Mouse (Mus musculus) forebrain, embryonic 14.5 days (tissue): ENCODE measurements around the gene Tmub2. TPM values are rescaled to one million over a fixed set of nuclear protein-coding genes. Genes with fewer than 3 reads are reported as not detected.
"Not testable (repeated sequence)": the region's sequence is repeated elsewhere in the genome, so short reads cannot be mapped to it uniquely, and the experiment has no call there.

ENCODE experiments used
- ATAC-seq: fragments of 200-750 bp; cut with Nextera tagmentation; 2 replicates; pipeline ENCODE4 v1.8.0; 2017; ENCODE audit warnings: mild to moderate bottlenecking, moderate library complexity
- DNase-seq: peaks from one replicate; pipeline ENCODE4 v3.0.0-alpha.2; 2015; ENCODE audit warnings: low spot score
- H3K27ac ChIP-seq: fragments of 300-500 bp; sonication (generic); 2 replicates; pipeline ENCODE4 v1.5.1; 2014; ENCODE audit warnings: low read depth, mild to moderate bottlenecking, control low read depth, low read length, moderate library complexity
- H3K27me3 ChIP-seq: fragments of 300-500 bp; sonication (generic); replicated peaks from 2 replicates; pipeline ENCODE4 v1.6.1; 2014; ENCODE audit warnings: low read length, control low read depth, mixed read lengths; ENCODE audit not compliant: control insufficient read depth, insufficient read depth
- H3K36me3 ChIP-seq: fragments of 300-500 bp; sonication (generic); 2 replicates; pipeline ENCODE4 v1.6.1; 2014; ENCODE audit warnings: low read length, control low read depth; ENCODE audit not compliant: control insufficient read depth, insufficient read depth
- H3K4me1 ChIP-seq: fragments of 300-500 bp; sonication (generic); 2 replicates; pipeline ENCODE4 v1.6.1; 2014; ENCODE audit warnings: antibody characterized with exemption, low read length, control low read depth; ENCODE audit not compliant: control insufficient read depth, insufficient read depth
- H3K4me2 ChIP-seq: fragments of 300-500 bp; sonication (generic); 2 replicates; pipeline ENCODE4 v1.6.1; 2014; ENCODE audit warnings: mild to moderate bottlenecking, control low read depth, low read length
- H3K4me3 ChIP-seq: fragments of 300-500 bp; sonication (generic); 2 replicates; pipeline ENCODE4 v1.5.1; 2014; ENCODE audit warnings: low read depth, low read length, control low read depth
- H3K9ac ChIP-seq: fragments of 300-500 bp; sonication (generic); 2 replicates; pipeline ENCODE4 v1.6.1; 2014; ENCODE audit warnings: mild to moderate bottlenecking, low read length, control low read depth, moderate library complexity
- H3K9me3 ChIP-seq: fragments of 300-500 bp; sonication (generic); replicated peaks from 2 replicates; pipeline ENCODE4 v1.6.1; 2016; ENCODE audit warnings: low read length, control low read depth, mixed read lengths; ENCODE audit not compliant: control insufficient read depth
- WGBS: fragments of 180-500 bp; shearing (Covaris S2); extraction: QIAGEN DNeasy Blood & Tissue Kit; methylation state at CpG from one replicate; pipeline ENCODE4 v1.1.7; 2014; 5-methylcytosine and 5-hydroxymethylcytosine counted together
- polyA plus RNA-seq: library from polyadenylated mRNA; unstranded; fragments of >200 nt; fragmentation: Nextera tagmentation; extraction: Ambion mirVana; gene quantifications from 2 replicates; pipeline ENCODE4 v1.2.1, GENCODE M21; 2014

Tmub2 gene
- polyA plus RNA-seq, 1 experiment from 2014 or later: 74.4 TPM

DNA sequence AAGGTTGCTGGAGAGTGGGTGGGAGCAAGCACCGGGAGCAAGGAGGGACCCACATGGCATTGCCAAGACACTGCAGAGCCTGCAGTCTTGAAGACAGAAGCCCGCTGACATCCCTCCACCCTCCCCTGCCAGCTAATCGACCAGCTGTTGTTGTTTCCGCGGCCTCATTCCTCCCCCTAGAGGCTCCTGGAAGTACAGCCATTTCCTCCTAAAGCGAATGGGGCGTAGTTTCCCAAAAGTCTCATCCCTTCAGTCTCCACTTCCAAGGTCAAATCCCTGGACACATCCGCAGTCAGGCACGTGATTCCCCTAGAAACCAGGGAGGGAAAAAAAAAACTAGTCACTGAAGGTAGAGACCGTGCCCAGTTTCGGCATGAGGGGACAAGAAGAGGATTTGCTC is 17.3 kb upstream of the Tmub2 start:
- H3K27ac ChIP-seq: 0 out of 2 replicates have a peak overlapping the region, but pooled peaks have one; percentile 33
- no peak overlapping the region for H3K4me2 ChIP-seq

DNA sequence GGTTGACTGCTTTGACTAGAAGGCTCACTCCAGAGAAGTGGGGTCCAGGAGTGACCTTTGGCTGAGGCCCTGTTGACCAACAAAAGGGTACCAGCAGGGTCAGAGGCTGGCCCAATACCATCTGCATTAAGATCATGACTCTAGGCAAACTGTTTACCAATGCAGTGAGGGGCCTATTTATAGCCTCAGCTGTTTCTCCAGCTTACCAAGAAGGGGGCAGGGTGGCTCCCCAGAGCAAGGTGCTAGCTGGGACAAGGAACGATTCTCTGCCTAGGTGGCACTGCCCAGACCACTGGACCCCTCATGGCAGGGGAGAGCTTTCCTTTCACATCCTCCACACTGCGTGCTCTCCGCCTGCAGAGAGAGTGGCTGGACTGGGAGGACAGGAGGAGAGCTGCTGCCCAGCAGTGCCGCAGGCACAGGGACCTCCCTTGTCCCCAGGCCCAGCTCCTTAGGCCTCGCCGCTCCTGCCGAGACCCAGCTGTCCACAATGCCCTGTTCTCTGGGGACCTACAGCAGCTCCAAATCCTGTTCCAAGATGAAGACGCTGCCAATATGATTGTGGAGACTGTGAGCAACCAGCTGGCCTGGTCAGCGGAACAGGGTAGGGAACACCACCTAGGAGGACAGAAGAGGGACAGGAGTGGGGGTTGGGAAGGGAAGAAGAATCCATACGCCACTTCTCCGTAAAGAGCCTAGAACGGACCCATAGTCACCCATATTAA is 16.0 kb upstream of the Tmub2 start, which contains the start of gene Asb16:
Asb16 (plus strand) TSS at position 224 of the 725 bp plus-strand sequence.
- Histone ChIP-seq H3K9me3 (no peaks in the 10 kb centered on the region), H3K4me3 (no peak within 1 kb of the TSS), H3K36me3 (no peaks in the 10 kb centered on the region), H3K27ac (no peak within 1 kb of the TSS), H3K9ac (no peak within 1 kb of the TSS), H3K4me1 (0 out of 2 replicates have a peak, but pooled peaks cover 4% of the 10 kb centered on the region), H3K27me3 (no peaks in the 10 kb centered on the region), H3K4me2 (no peak within 1 kb of the TSS)
- ATAC-seq (no peak), DNase-seq (no peak)
- WGBS: 82% methylated on average over 12 of the region's 12 CpGs

More for the DNA sequence above, 17.3 kb upstream of the Tmub2 start:
- Histone ChIP-seq H3K36me3 (peaks cover 2% of the 10 kb centered on the region), H3K4me3 (no peak overlapping the region), H3K9me3 (no peaks in the 10 kb centered on the region), H3K27me3 (no peaks in the 10 kb centered on the region), H3K9ac (no peak overlapping the region), H3K4me1 (0 out of 2 replicates have a peak, but pooled peaks cover 4% of the 10 kb centered on the region)
- ATAC-seq: peak; percentile 81; the same call in 1 of the 2 replicates
- 11% methylated on average over 11 of the region's 11 CpGs for whole genome bisulfite sequencing
- peak; percentile 90 for DNase-seq

DNA sequence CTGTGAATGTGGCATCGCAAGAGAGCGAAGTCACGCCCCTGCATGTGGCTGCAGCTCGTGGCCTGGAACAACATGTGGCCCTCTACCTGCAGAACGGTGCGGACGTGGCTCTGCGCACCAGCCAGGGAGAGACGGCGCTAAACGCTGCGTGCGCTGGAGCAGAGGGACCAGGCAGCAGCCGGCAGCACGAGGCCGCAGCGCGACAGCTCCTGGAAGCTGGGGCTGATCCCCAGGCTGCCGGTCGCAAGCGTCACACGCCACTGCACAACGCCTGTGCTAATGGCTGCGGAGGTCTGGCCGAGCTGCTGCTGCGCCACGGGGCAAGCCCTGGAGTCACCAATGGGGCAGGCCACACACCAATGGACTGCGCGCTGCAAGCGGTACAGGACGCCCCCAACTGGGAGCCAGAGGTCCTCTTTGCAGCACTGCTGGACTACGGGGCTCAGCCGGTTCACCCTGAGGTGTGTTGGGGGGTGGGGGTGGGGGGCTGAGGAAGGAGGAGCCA is 8.3 kb upstream of the Tmub2 start:
- DNase-seq (peak; percentile 53), ATAC-seq (peak; percentile 57; the same call in 1 of the 2 replicates)
- Histone ChIP-seq H3K27me3 (0 out of 2 replicates have a peak, but pooled peaks cover 5% of the 10 kb centered on the region), H3K4me1 (peaks cover 3% of the 10 kb centered on the region; the same call in 1 of the 2 replicates), H3K36me3 (no peaks in the 10 kb centered on the region), H3K27ac (no peak overlapping the region), H3K9me3 (no peaks in the 10 kb centered on the region), H3K4me2 (peak overlapping the region; percentile 68), H3K4me3 (peak overlapping the region; percentile 31), H3K9ac (peak overlapping the region; percentile 59)
- under 1% methylated on average over 33 of the region's 33 CpGs for WGBS

- WGBS: 42% methylated on average over 11 of the region's 12 CpGs
- no peak for ATAC-seq
- no peak for DNase-seq
Measured at GRCm38 (mm10) chr11:102277754-102278153, 7.0 kb upstream of the Tmub2 start.

GRCm38 (mm10) chr11:102279595-102279994 is 5.1 kb upstream of the Tmub2 start:
- no peak for DNase-seq
- no peak overlapping the region for H3K27ac ChIP-seq
- ATAC-seq: no peak
- no peak overlapping the region for H3K4me3 ChIP-seq
- H3K27me3 ChIP-seq: 0 out of 2 replicates have a peak, but pooled peaks cover 5% of the 10 kb centered on the region
- no peak overlapping the region for H3K4me2 ChIP-seq
- H3K36me3 ChIP-seq: no peaks in the 10 kb centered on the region
- no peaks in the 10 kb centered on the region for H3K9me3 ChIP-seq
- 87% methylated on average over 3 of the region's 3 CpGs for WGBS
- H3K4me1 ChIP-seq: peaks cover 3% of the 10 kb centered on the region; the same call in 1 of the 2 replicates
- no peak overlapping the region for H3K9ac ChIP-seq

More at GRCm38 (mm10) chr11:102277754-102278153, 7.0 kb upstream of the Tmub2 start:
- no peak overlapping the region for H3K4me2 ChIP-seq
- H3K4me3 ChIP-seq: no peak overlapping the region
- 0 out of 2 replicates have a peak, but pooled peaks cover 5% of the 10 kb centered on the region for H3K27me3 ChIP-seq
- no peaks in the 10 kb centered on the region for H3K36me3 ChIP-seq
- H3K9me3 ChIP-seq: no peaks in the 10 kb centered on the region
- H3K9ac ChIP-seq: no peak overlapping the region
- peaks cover 3% of the 10 kb centered on the region; the same call in 1 of the 2 replicates for H3K4me1 ChIP-seq
- no peak overlapping the region for H3K27ac ChIP-seq

DNA sequence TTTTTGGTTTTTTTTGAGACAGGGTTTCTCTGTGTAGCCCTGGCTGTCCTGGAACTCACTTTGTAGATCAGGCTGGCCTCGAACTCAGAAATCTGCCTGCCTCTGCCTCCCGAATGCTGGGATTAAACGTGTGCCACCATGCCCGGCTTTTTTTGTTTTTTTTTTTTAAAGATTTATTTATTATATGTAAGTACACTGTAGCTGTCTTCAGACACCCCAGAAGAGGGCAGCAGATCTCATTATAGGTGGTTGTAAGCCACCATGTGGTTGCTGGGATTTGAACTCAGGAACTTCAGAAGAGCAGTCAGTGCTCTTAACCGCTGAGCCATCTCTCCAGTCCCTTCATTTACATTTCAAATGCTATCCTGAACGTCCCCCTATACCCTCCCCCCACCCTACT is 4.5 kb upstream of the Tmub2 start:
- 76% methylated on average over 6 of the region's 6 CpGs for WGBS
- H3K4me1 ChIP-seq, H3K36me3 ChIP-seq, H3K27me3 ChIP-seq, H3K27ac ChIP-seq, DNase-seq, H3K9ac ChIP-seq, H3K9me3 ChIP-seq, H3K4me2 ChIP-seq, ATAC-seq, H3K4me3 ChIP-seq: not testable (repeated sequence)

DNA sequence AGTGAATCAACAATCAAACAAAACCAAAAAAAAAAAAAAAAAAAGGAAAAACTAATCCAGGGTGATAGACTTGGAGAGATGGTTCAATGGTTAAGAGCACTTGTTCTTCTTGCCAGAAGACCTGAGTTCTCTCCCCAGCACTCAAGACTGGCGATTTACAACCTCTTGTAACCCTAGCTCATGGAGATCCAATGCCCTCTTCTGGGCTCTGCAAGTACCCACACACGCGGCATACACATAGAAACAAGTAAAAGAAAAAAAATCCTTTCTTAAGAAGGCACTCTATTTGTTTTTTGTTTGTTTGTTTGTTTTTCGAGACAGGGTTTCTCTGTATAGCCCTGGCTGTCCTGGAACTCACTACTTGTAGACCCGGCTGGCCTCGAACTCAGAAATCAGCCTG is 809 bp upstream of the Tmub2 start:
- H3K9me3 ChIP-seq: no peaks in the 10 kb centered on the region
- DNase-seq (no peak), ATAC-seq (no peak)
- peaks cover 8% of the 10 kb centered on the region for H3K4me1 ChIP-seq
- H3K36me3 ChIP-seq: peaks cover 19% of the 10 kb centered on the region
- H3K4me2 ChIP-seq: peak overlapping the region; percentile 87
- 91% methylated on average over 6 of the region's 6 CpGs for WGBS
- H3K27me3 ChIP-seq: no peaks in the 10 kb centered on the region
- peak overlapping the region; percentile 54; the same call in 1 of the 2 replicates for H3K4me3 ChIP-seq
- no peak overlapping the region for H3K9ac ChIP-seq
- peak overlapping the region; percentile 76; the same call in 1 of the 2 replicates for H3K27ac ChIP-seq

GRCm38 (mm10) chr11:102285095-102285834 is 534 bp downstream of the Tmub2 start:
- no peak for DNase-seq
- Histone ChIP-seq H3K9me3 (no peaks in the 10 kb centered on the region), H3K4me2 (peak overlapping the region; percentile 87), H3K36me3 (peaks cover 32% of the 10 kb centered on the region), H3K4me3 (peak overlapping the region; percentile 54), H3K9ac (peak overlapping the region; percentile 75), H3K27ac (peak overlapping the region; percentile 76), H3K27me3 (no peaks in the 10 kb centered on the region), H3K4me1 (peaks cover 8% of the 10 kb centered on the region)
- ATAC-seq: peak; percentile 78
- 6% methylated on average over 31 of the region's 31 CpGs for WGBS
